Mouse (Mus musculus) embryonic facial prominence, embryonic 14.5 days (tissue): ENCODE measurements at regions not wholly inside any gene's neighbourhood (a gene's known extent, or its start where the extent isn't known, plus 50 kb on each side); places are given as distances from the start of the nearest gene placed in this dataset.
"Not testable (repeated sequence)": the region's sequence is repeated elsewhere in the genome, so short reads cannot be mapped to it uniquely, and the experiment has no call there.

Experiments
- ATAC-seq: fragments of 200-750 bp; cut with Nextera tagmentation; 2 replicates; pipeline ENCODE4 v1.8.0; 2017; ENCODE audit warnings: low read depth, moderate number of reproducible peaks, moderate TSS enrichment
- DNase-seq: peaks from one replicate; pipeline ENCODE4 v3.0.0-alpha.2; 2015; ENCODE audit warnings: low spot score
- H3K27ac ChIP-seq: fragments of 300-500 bp; sonication (generic); replicated peaks from 2 replicates; pipeline ENCODE4 v1.5.1; 2014; ENCODE audit warnings: low read depth, mild to moderate bottlenecking, low read length, moderate library complexity
- H3K27me3 ChIP-seq: fragments of 300-500 bp; sonication (generic); replicated peaks from 2 replicates; pipeline ENCODE4 v1.6.1; 2014; ENCODE audit warnings: low read length; ENCODE audit not compliant: control insufficient read depth, insufficient read depth
- H3K36me3 ChIP-seq: fragments of 300-500 bp; sonication (generic); 2 replicates; pipeline ENCODE4 v1.6.1; 2014; ENCODE audit warnings: low read length, mixed read lengths; ENCODE audit not compliant: control insufficient read depth, insufficient read depth
- H3K4me1 ChIP-seq: fragments of 300-500 bp; sonication (generic); 2 replicates; pipeline ENCODE4 v1.6.1; 2014; ENCODE audit warnings: antibody characterized with exemption, low read length; ENCODE audit not compliant: control insufficient read depth, insufficient read depth
- H3K4me2 ChIP-seq: fragments of 300-500 bp; sonication (generic); 2 replicates; pipeline ENCODE4 v1.6.1; 2014; ENCODE audit warnings: low read depth, mild to moderate bottlenecking, low read length, moderate library complexity, mixed read lengths
- H3K4me3 ChIP-seq: fragments of 300-500 bp; sonication (generic); 2 replicates; pipeline ENCODE4 v1.5.1; 2014; ENCODE audit warnings: low read depth, mild to moderate bottlenecking, low read length
- H3K9ac ChIP-seq: fragments of 300-500 bp; sonication (generic); 2 replicates; pipeline ENCODE4 v1.6.1; 2014; ENCODE audit warnings: low read depth, mild to moderate bottlenecking, low read length, moderate library complexity, mixed read lengths
- H3K9me3 ChIP-seq: fragments of 300-500 bp; sonication (generic); 2 replicates; pipeline ENCODE4 v1.6.1; 2016; ENCODE audit warnings: low read length; ENCODE audit not compliant: control insufficient read depth
- WGBS: fragments of 180-500 bp; shearing (Covaris S2); extraction: QIAGEN DNeasy Blood & Tissue Kit; methylation state at CpG from one replicate; pipeline ENCODE4 v1.1.7; 2014; 5-methylcytosine and 5-hydroxymethylcytosine counted together

GRCm38 (mm10) chr1:14688041-14688440 lies 1405.1 kb downstream of the 4930444P10Rik start:
- 91% methylated on average over 2 of the region's 2 CpGs for WGBS
- not testable (repeated sequence) for ATAC-seq, H3K4me3 ChIP-seq, H3K9me3 ChIP-seq, H3K36me3 ChIP-seq, H3K27me3 ChIP-seq, H3K27ac ChIP-seq, H3K4me2 ChIP-seq, H3K9ac ChIP-seq, H3K4me1 ChIP-seq, DNase-seq

- Histone ChIP-seq H3K36me3 (no peaks in the 10 kb centered on the region), H3K4me3 (no peak overlapping the region), H3K27ac (no peak overlapping the region), H3K27me3 (no peaks in the 10 kb centered on the region), H3K4me2 (no peak overlapping the region), H3K9ac (no peak overlapping the region), H3K4me1 (no peaks in the 10 kb centered on the region), H3K9me3 (no peaks in the 10 kb centered on the region)
- ATAC-seq: no peak
- 43% methylated on average over 2 of the region's 2 CpGs for WGBS
- no peak for DNase-seq
Observed at GRCm38 (mm10) chr1:14686172-14686571, 1407.0 kb downstream of the 4930444P10Rik start.

GRCm38 (mm10) chr1:14680443-14680842 lies 1412.7 kb downstream of the 4930444P10Rik start:
- H3K4me1 ChIP-seq: no peaks in the 10 kb centered on the region
- ATAC-seq (no peak), DNase-seq (no peak)
- 66% methylated on average over 3 of the region's 3 CpGs for WGBS
- H3K36me3 ChIP-seq: no peaks in the 10 kb centered on the region
- no peak overlapping the region for H3K27ac ChIP-seq
- no peaks in the 10 kb centered on the region for H3K27me3 ChIP-seq
- H3K9me3 ChIP-seq: no peaks in the 10 kb centered on the region
- H3K9ac ChIP-seq: no peak overlapping the region
- no peak overlapping the region for H3K4me3 ChIP-seq
- no peak overlapping the region for H3K4me2 ChIP-seq

DNA sequence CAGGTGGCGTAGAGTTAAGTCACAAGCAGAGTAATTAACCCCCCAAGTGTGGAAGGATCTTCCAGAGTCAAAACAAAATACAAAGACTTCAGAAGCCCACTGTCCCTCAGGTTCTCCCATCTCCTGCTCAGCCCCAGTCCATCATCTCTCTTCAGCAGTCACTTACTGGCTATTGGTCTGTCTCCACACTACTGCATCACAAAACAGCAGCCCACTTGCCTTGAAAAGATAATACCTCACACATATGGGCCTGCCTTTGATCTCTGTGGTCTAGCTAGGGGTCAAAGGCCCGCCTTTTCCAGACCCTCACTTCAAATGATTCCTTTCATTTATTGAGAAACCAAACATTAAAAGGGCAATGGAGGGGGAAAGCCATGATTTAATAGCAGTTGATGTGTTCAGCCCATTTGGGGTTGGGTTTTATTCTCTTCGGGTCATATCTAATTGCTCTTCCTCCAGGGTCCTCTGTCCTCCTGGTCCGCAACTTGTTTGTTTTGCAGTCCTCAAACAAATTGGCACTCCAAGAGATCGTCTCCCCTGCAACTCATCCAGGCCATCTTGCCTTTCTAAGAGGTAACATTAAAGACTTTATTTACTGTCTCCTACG lies 1420.6 kb downstream of the 4930444P10Rik start:
- no peak for DNase-seq
- WGBS: 44% methylated on average over 6 of the region's 6 CpGs

GRCm38 (mm10) chr1:14662706-14663312 lies 1430.3 kb downstream of the 4930444P10Rik start:
- no peaks in the 10 kb centered on the region for H3K36me3 ChIP-seq
- H3K9me3 ChIP-seq: no peaks in the 10 kb centered on the region
- no peak overlapping the region for H3K27ac ChIP-seq
- no peak overlapping the region for H3K4me3 ChIP-seq
- no peak for DNase-seq
- no peak overlapping the region for H3K9ac ChIP-seq
- H3K27me3 ChIP-seq: no peaks in the 10 kb centered on the region
- no peaks in the 10 kb centered on the region for H3K4me1 ChIP-seq
- H3K4me2 ChIP-seq: no peak overlapping the region
- no peak for ATAC-seq
- 82% methylated on average over 6 of the region's 6 CpGs for WGBS

More for the DNA sequence above, 1420.6 kb downstream of the 4930444P10Rik start:
- Histone ChIP-seq H3K4me2 (no peak overlapping the region), H3K27ac (no peak overlapping the region), H3K4me3 (no peak overlapping the region), H3K4me1 (no peaks in the 10 kb centered on the region), H3K9me3 (no peaks in the 10 kb centered on the region), H3K36me3 (no peaks in the 10 kb centered on the region), H3K27me3 (no peaks in the 10 kb centered on the region), H3K9ac (no peak overlapping the region)
- ATAC-seq: no peak

DNA sequence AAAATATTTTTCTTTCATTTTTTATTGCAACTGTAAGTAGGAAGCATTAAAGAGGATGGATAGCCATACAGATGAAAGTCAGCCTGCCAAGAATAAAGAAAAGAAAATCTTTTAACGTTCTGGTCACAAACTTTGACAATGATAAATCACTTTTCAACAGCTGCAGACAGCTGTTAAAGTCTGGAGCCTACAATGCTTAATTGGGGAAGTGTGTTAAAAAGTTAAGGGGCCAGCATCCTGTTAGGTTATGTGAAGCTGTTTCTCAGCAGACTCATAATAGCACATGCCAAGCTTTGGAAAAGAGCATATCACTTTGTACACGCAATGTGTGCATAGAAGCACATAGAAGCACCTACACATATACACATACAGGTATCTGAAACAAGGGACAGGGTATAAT lies 1431.3 kb downstream of the 4930444P10Rik start:
- Histone ChIP-seq H3K36me3 (no peaks in the 10 kb centered on the region), H3K4me1 (no peaks in the 10 kb centered on the region), H3K27ac (no peak overlapping the region), H3K27me3 (no peaks in the 10 kb centered on the region), H3K9ac (no peak overlapping the region), H3K4me2 (no peak overlapping the region), H3K9me3 (no peaks in the 10 kb centered on the region), H3K4me3 (no peak overlapping the region)
- ATAC-seq (no peak), DNase-seq (peak; percentile 40)
- WGBS: 48% methylated on average over 2 of the region's 2 CpGs

DNA sequence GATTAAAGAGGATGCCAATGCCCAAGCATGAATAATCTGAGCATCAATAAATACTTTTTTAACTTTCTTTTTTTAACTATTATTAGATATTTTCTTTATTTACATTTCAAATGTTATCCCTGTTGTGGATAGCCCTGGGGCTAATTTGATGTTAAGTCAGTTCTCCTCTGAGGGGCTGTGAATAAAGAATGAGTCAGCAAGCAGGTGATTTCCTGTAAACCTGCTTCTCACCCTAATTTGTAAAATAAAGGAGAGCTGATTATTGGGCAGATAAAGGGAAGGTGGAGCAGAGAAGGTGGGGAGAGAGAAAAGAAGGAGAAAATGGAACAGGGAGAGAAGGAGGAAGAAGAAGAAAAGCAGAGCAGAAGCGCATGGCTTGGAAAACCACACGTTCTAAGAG lies 1442.8 kb downstream of the 4930444P10Rik start:
- no peak overlapping the region for H3K4me3 ChIP-seq
- WGBS: 75% methylated on average over 2 of the region's 2 CpGs
- no peak for ATAC-seq
- no peak for DNase-seq
- no peak overlapping the region for H3K9ac ChIP-seq
- H3K4me1 ChIP-seq: no peaks in the 10 kb centered on the region
- H3K27ac ChIP-seq: no peak overlapping the region
- H3K9me3 ChIP-seq: no peaks in the 10 kb centered on the region
- H3K27me3 ChIP-seq: no peaks in the 10 kb centered on the region
- H3K4me2 ChIP-seq: no peak overlapping the region
- H3K36me3 ChIP-seq: no peaks in the 10 kb centered on the region

- peak; percentile 61 for DNase-seq
- no peak overlapping the region for H3K4me3 ChIP-seq
- 36% methylated on average over 5 of the region's 5 CpGs for WGBS
Observed at GRCm38 (mm10) chr1:14635642-14636263, 1457.4 kb downstream of the 4930444P10Rik start.

More at GRCm38 (mm10) chr1:14635642-14636263, 1457.4 kb downstream of the 4930444P10Rik start:
- ATAC-seq: 0 out of 2 replicates have a peak, but pooled peaks have one; percentile 30
- H3K4me2 ChIP-seq: no peak overlapping the region
- no peaks in the 10 kb centered on the region for H3K27me3 ChIP-seq
- H3K4me1 ChIP-seq: 0 out of 2 replicates have a peak, but pooled peaks cover 4% of the 10 kb centered on the region
- H3K9me3 ChIP-seq: no peaks in the 10 kb centered on the region
- H3K36me3 ChIP-seq: no peaks in the 10 kb centered on the region
- no peak overlapping the region for H3K27ac ChIP-seq
- H3K9ac ChIP-seq: no peak overlapping the region
